15 mouse cellular contexts compared by ENCODE assay signal in the genomic region with DNA sequence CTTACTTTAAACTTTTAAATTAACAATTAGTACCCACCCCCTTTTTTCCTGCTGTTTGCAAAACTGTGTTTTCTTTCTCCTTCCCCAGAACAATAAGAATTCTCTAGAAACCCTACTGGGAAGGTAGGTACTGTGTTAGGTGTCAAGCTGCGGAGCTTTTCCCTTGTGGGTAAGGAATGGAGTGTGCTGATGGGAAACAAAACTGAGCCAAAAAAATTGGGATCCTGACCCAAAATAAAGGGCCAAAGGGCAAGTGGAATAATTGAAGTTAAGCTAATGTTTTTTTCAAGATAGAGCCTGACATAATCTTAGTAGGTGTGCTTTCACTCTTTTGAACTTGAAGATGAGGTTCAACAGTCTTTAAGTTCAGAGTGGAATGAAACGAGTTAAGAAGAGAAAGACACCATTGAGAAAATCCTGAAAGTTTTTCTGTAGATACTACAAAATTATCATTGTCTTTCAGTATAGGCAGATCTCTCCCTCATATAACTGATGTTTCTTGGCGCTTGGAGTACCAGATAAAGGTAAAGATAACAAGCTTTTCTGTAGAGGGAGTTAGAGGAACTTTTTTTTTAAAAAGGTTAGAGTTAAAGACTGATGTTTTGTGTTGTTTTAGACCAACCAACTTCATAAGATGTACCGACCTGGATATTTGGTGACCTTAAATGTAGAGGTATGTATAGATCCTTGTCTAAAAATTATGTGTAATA. TPM values are rescaled to one million over a fixed set of nuclear protein-coding genes. Genes with fewer than 3 reads are reported as not detected.
DNase-seq lines count a peak whose midpoint lies in the region; ATAC-seq and TF ChIP-seq lines count a peak whose summit lies in the region.
"Had no signal": no experiment of that assay in that cellular context is flagged by ENCODE, and none has a peak within 500 bp of the region (broad histone marks: within the 10 kb centered on the region; RNA-seq: fewer than 3 reads in every experiment).

No protein-coding gene starts in this region.

- no peaks in the 10 kb centered on the region for H3K9me3 ChIP-seq in kidney, postnatal 0 days (replicated peaks; ENCODE audit: low read length)
- H3K9me3 ChIP-seq: heart, embryonic 13.5 days; hindbrain, embryonic 15.5 days; megakaryocyte, embryonic 14.5 days; stomach, embryonic 15.5 days had no signal

- peaks cover 31% of the 10 kb centered on the region for H3K79me2 ChIP-seq in myocyte (ENCODE audit: control insufficient read depth, insufficient read depth)

- no peak for TF ChIP-seq POLR2A in myocyte (IDR thresholded peaks at IDR 0.05; ENCODE audit: insufficient read length, low read depth)

- no peaks in the 10 kb centered on the region for H3K36me3 ChIP-seq in kidney, postnatal 0 days (ENCODE audit: insufficient read depth, low read length)
- no peaks in the 10 kb centered on the region for H3K36me3 ChIP-seq in myocyte (ENCODE audit: control insufficient read depth, insufficient read depth)
- H3K36me3 ChIP-seq: hindbrain, embryonic 15.5 days; stomach, embryonic 15.5 days had no signal

- peak; percentile 28 for DNase-seq in embryo, embryonic 10.5 days (ENCODE audit: low spot score)
- DNase-seq in embryo, embryonic 11 days: no peak
- no peak for DNase-seq in kidney, postnatal 0 days (ENCODE audit: low spot score)
- DNase-seq in kidney, postnatal 25 days: no peak
- peak; percentile 5 for DNase-seq in retina, embryonic 14.5 days (ENCODE audit: low spot score)
- DNase-seq in retina, postnatal 1 day: no peak
- DNase-seq in urinary bladder, postnatal 36 days (ENCODE audit: low spot score in 2 of 2): no peak
- DNase-seq: kidney, postnatal 14 days; lung, adult 18-20 months; thymus, postnatal 36 days had no signal

- 83% methylated on average over 4 of the region's 4 CpGs for WGBS in kidney, postnatal 0 days

- no peak overlapping the region for H3K27ac ChIP-seq in kidney, postnatal 0 days
- H3K27ac ChIP-seq: heart, embryonic 13.5 days; hindbrain, embryonic 15.5 days; stomach, embryonic 15.5 days had no signal

- H3K4me3 ChIP-seq in kidney, postnatal 0 days (replicated peaks; ENCODE audit: low read depth, low read length): no peak overlapping the region
- no peak overlapping the region for H3K4me3 ChIP-seq in myocyte
- H3K4me3 ChIP-seq: hindbrain, embryonic 15.5 days; stomach, embryonic 15.5 days had no signal

- ATAC-seq in kidney, postnatal 0 days (replicated peaks; ENCODE audit: low FRiP score, low read depth): no peak

- H3K4me1 ChIP-seq in kidney, postnatal 0 days (replicated peaks; ENCODE audit: insufficient read depth, low read length): no peaks in the 10 kb centered on the region

- H3ac ChIP-seq in myocyte (ENCODE audit: control insufficient read depth, insufficient read length): no peak overlapping the region

- H3K9ac ChIP-seq in kidney, postnatal 0 days (ENCODE audit: low read depth, low read length): no peak overlapping the region
- H3K9ac ChIP-seq: heart, embryonic 13.5 days; hindbrain, embryonic 15.5 days; stomach, embryonic 15.5 days had no signal

- H3K4me2 ChIP-seq in kidney, postnatal 0 days (ENCODE audit: low read length): 0 out of 2 replicates have a peak overlapping the region, but pooled peaks have one; percentile 69
- peak overlapping the region; percentile 89 for H3K4me2 ChIP-seq in myocyte (ENCODE audit: low read depth)

- no peak for TF ChIP-seq CTCF in kidney, postnatal 0 days (IDR thresholded peaks at IDR 0.05; ENCODE audit: low read depth)

- H3K27me3 ChIP-seq in kidney, postnatal 0 days (ENCODE audit: insufficient read depth, low read length): no peaks in the 10 kb centered on the region
- no peaks in the 10 kb centered on the region for H3K27me3 ChIP-seq in myocyte (ENCODE audit: control insufficient read depth, insufficient read depth, insufficient read length)
- H3K27me3 ChIP-seq: stomach, embryonic 15.5 days had no signal

TF ChIP-seq in myocyte, 11 proteins besides CTCF, POLR2A, EP300 and RAD21:
- no peak for TF ChIP-seq TCF12 (IDR thresholded peaks at IDR 0.05; ENCODE audit: insufficient read depth, poor library complexity, severe bottlenecking)
- no peak for TF ChIP-seq E2F4 (IDR thresholded peaks at IDR 0.05; ENCODE audit: insufficient read depth)
- no peak for TF ChIP-seq REST (IDR thresholded peaks at IDR 0.05; ENCODE audit: insufficient read depth, insufficient read length)
- TF ChIP-seq MAX (IDR thresholded peaks at IDR 0.05; ENCODE audit: low read depth): no peak
- TF ChIP-seq MYOG (IDR thresholded peaks at IDR 0.05; ENCODE audit: control insufficient read depth in 1 of 3, insufficient read depth in 1 of 3, insufficient read length in 2 of 3, low read depth in 2 of 3): no peak
- TF ChIP-seq TCF3 (IDR thresholded peaks at IDR 0.05; ENCODE audit: insufficient read length, low read depth): no peak
- TF ChIP-seq CEBPB (IDR thresholded peaks at IDR 0.05; ENCODE audit: insufficient read depth, poor library complexity, severe bottlenecking): no peak
- TF ChIP-seq SRF (IDR thresholded peaks at IDR 0.05; ENCODE audit: control insufficient read depth, insufficient read length, low read depth): no peak
- TF ChIP-seq POLR2AphosphoS2 (IDR thresholded peaks at IDR 0.05; ENCODE audit: insufficient read length, low read depth): no peak
- no peak for TF ChIP-seq MYOD1 (IDR thresholded peaks at IDR 0.05; ENCODE audit: control insufficient read depth in 1 of 3, insufficient read length in 2 of 3, low read depth in 2 of 3)
- TF ChIP-seq USF1 (IDR thresholded peaks at IDR 0.05; ENCODE audit: low read depth): no peak

RNA-seq across cellular contexts. Expression of a gene that starts 2.2 kb away (rescaled TPM):
- polyA plus RNA-seq in kidney, postnatal 0 days (2015; fragmentation: Nextera tagmentation; extraction: Ambion mirVana): 281 and 292 TPM in 2 replicates
- polyA plus RNA-seq in myocyte (2012; fragmentation: generic; extraction: Trizol): 121 TPM

RNA-seq across cellular contexts. Expression of a gene that starts 2.5 kb away (rescaled TPM):
- 29.0 and 29.2 TPM in 2 replicates for polyA plus RNA-seq in kidney, postnatal 0 days (2015; fragmentation: Nextera tagmentation; extraction: Ambion mirVana)
- polyA plus RNA-seq in myocyte (2012; fragmentation: generic; extraction: Trizol): 15.6 TPM

RNA-seq across cellular contexts. Expression of a gene that starts 19.5 kb away (rescaled TPM):
- 0.15 and 0.18 TPM in 2 replicates for polyA plus RNA-seq in kidney, postnatal 0 days (2015; fragmentation: Nextera tagmentation; extraction: Ambion mirVana)
- polyA plus RNA-seq in myocyte (2012; fragmentation: generic; extraction: Trizol): 0.62 TPM
- polyA plus RNA-seq: heart, embryonic 13.5 days had no signal

Comparison
In these comparisons a context has a peak if more than half of its experiments do, and no peak if none do; other contexts are left out.
1. DNase-seq: peak in embryo, embryonic 10.5 days (single experiment) and retina, embryonic 14.5 days (single experiment); none in embryo, embryonic 11 days (single experiment), kidney, postnatal 0 days (single experiment), kidney, postnatal 25 days (0 of 2), retina, postnatal 1 day (single experiment) and urinary bladder, postnatal 36 days (0 of 2).